In genomic region chr7:141147044-141147443, GRCm38 (mm10) we compare ENCODE assay signal across 18 mouse cellular contexts. TPM values are rescaled to one million over a fixed set of nuclear protein-coding genes. Genes with fewer than 3 reads are reported as not detected.
DNase-seq lines count a peak whose midpoint lies in the region; ATAC-seq and TF ChIP-seq lines count a peak whose summit lies in the region.
"Had no signal": no experiment of that assay in that cellular context is flagged by ENCODE, and none has a peak within 500 bp of the region (broad histone marks: within the 10 kb centered on the region; RNA-seq: fewer than 3 reads in every experiment).

No protein-coding gene starts in this region.

- WGBS in hindbrain, postnatal 0 days: 62% methylated on average over 6 of the region's 6 CpGs
- WGBS in hindbrain, embryonic 14.5 days: 82% methylated on average over 6 of the region's 6 CpGs
- 52% methylated on average over 6 of the region's 6 CpGs for WGBS in liver, embryonic 14.5 days (ENCODE audit: insufficient replicate concordance)

- H3K9ac ChIP-seq in hindbrain, postnatal 0 days (replicated peaks; ENCODE audit: low read length): no peak overlapping the region
- no peak overlapping the region for H3K9ac ChIP-seq in hindbrain, embryonic 14.5 days
- peak overlapping the region; percentile 29; the same call in 1 of the 2 replicates for H3K9ac ChIP-seq in liver, embryonic 14.5 days (replicated peaks)
- H3K9ac ChIP-seq: forebrain, embryonic 13.5 days; heart, embryonic 13.5 days; kidney, embryonic 15.5 days; midbrain, embryonic 12.5 days had no signal

- no peak overlapping the region for H3K4me3 ChIP-seq in hindbrain, postnatal 0 days (ENCODE audit: low read length)
- no peak overlapping the region for H3K4me3 ChIP-seq in hindbrain, embryonic 14.5 days (replicated peaks; ENCODE audit: low read length)
- H3K4me3 ChIP-seq in liver, embryonic 14.5 days (ENCODE audit: insufficient read depth in 1 of 2, low read depth in 2 of 2, low read length in 2 of 2): no peak overlapping the region
- H3K4me3 ChIP-seq: forebrain, embryonic 13.5 days; heart, embryonic 13.5 days; kidney, embryonic 15.5 days; midbrain, embryonic 12.5 days had no signal

- H3K9me3 ChIP-seq in hindbrain, postnatal 0 days (ENCODE audit: low read length): no peaks in the 10 kb centered on the region
- H3K9me3 ChIP-seq in hindbrain, embryonic 14.5 days (ENCODE audit: control insufficient read depth, low read length): no peaks in the 10 kb centered on the region
- no peaks in the 10 kb centered on the region for H3K9me3 ChIP-seq in liver, embryonic 14.5 days (ENCODE audit: control insufficient read depth, low read length)
- H3K9me3 ChIP-seq: forebrain, embryonic 13.5 days; heart, embryonic 13.5 days; kidney, embryonic 15.5 days; midbrain, embryonic 12.5 days had no signal

- TF ChIP-seq CTCF in hindbrain, postnatal 0 days (IDR thresholded peaks at IDR 0.05; ENCODE audit: low read depth): no peak
- no peak for TF ChIP-seq CTCF in liver, embryonic 14.5 days (IDR thresholded peaks at IDR 0.05; ENCODE audit: low read depth)

- no peak overlapping the region for H3K27ac ChIP-seq in hindbrain, postnatal 0 days
- H3K27ac ChIP-seq in hindbrain, embryonic 14.5 days: no peak overlapping the region
- H3K27ac ChIP-seq in liver, embryonic 14.5 days: peak overlapping the region; percentile 22
- H3K27ac ChIP-seq: forebrain, embryonic 13.5 days; heart, embryonic 13.5 days; kidney, embryonic 15.5 days; midbrain, embryonic 12.5 days had no signal

- H3K4me1 ChIP-seq in hindbrain, postnatal 0 days (ENCODE audit: insufficient read depth, low read length): no peaks in the 10 kb centered on the region
- H3K4me1 ChIP-seq in hindbrain, embryonic 14.5 days (replicated peaks; ENCODE audit: control insufficient read depth, insufficient read depth, low read length): no peaks in the 10 kb centered on the region
- peaks cover 38 to 41% of the 10 kb centered on the region in 2 experiments for H3K4me1 ChIP-seq in liver, embryonic 14.5 days (replicated peaks; ENCODE audit: control insufficient read depth in 2 of 2, insufficient read depth in 2 of 2, low read length in 1 of 2)
- H3K4me1 ChIP-seq: forebrain, embryonic 13.5 days; kidney, embryonic 15.5 days; midbrain, embryonic 12.5 days had no signal

- peak; percentile 15 for DNase-seq in hindbrain, postnatal 0 days (ENCODE audit: low spot score)
- no peak for DNase-seq in hindbrain, embryonic 14.5 days (ENCODE audit: low spot score)
- DNase-seq in R1 (ENCODE audit: low read depth, low spot score): peak; percentile 25
- DNase-seq in cerebellum, adult 9-11 months: peak; percentile 59
- DNase-seq in liver, embryonic 14.5 days (ENCODE audit: low read depth in 3 of 3, low spot score in 3 of 3): no peak
- DNase-seq in thymus, postnatal 14 days: no peak
- DNase-seq in ovary, postnatal 36 days (ENCODE audit: low spot score): no peak
- DNase-seq in kidney, adult 11 months: no peak
- DNase-seq: adrenal gland, postnatal 36 days; heart, postnatal 4 days; right cerebral cortex, postnatal 25 days had no signal

- peak; percentile 22; the same call in 1 of the 2 replicates for TF ChIP-seq EP300 in liver, embryonic 14.5 days (IDR thresholded peaks at IDR 0.05; ENCODE audit: low read depth)

- no peak for ATAC-seq in hindbrain, postnatal 0 days
- ATAC-seq in hindbrain, embryonic 14.5 days (ENCODE audit: low FRiP score): no peak
- ATAC-seq in liver, embryonic 14.5 days (ENCODE audit: insufficient read depth): peak; percentile 27; the same call in 1 of the 2 replicates
- ATAC-seq: activated CD4-positive, CD25-positive, alpha-beta regulatory T cell, adult 4 months; forebrain, embryonic 13.5 days had no signal

- no peak overlapping the region for H3K4me2 ChIP-seq in hindbrain, postnatal 0 days (ENCODE audit: low read depth, low read length)
- no peak overlapping the region for H3K4me2 ChIP-seq in hindbrain, embryonic 14.5 days (replicated peaks)
- H3K4me2 ChIP-seq in liver, embryonic 14.5 days (ENCODE audit: low read depth): peak overlapping the region; percentile 49
- H3K4me2 ChIP-seq: forebrain, embryonic 13.5 days; heart, embryonic 13.5 days; kidney, embryonic 15.5 days; midbrain, embryonic 12.5 days had no signal

- no peaks in the 10 kb centered on the region for H3K27me3 ChIP-seq in hindbrain, postnatal 0 days (ENCODE audit: insufficient read depth, low read length)
- no peaks in the 10 kb centered on the region for H3K27me3 ChIP-seq in hindbrain, embryonic 14.5 days (ENCODE audit: control insufficient read depth, insufficient read depth, low read length)
- H3K27me3 ChIP-seq in liver, embryonic 14.5 days (ENCODE audit: control insufficient read depth, insufficient read depth, low read length): no peaks in the 10 kb centered on the region
- H3K27me3 ChIP-seq: forebrain, embryonic 13.5 days; heart, embryonic 13.5 days; kidney, embryonic 15.5 days; midbrain, embryonic 12.5 days had no signal

- peaks cover 5% of the 10 kb centered on the region; the same call in 1 of the 2 replicates for H3K36me3 ChIP-seq in hindbrain, postnatal 0 days (ENCODE audit: insufficient read depth, low read length)
- H3K36me3 ChIP-seq in hindbrain, embryonic 14.5 days (replicated peaks; ENCODE audit: control insufficient read depth, insufficient read depth): peaks cover 45% of the 10 kb centered on the region
- H3K36me3 ChIP-seq in liver, embryonic 14.5 days (replicated peaks; ENCODE audit: control insufficient read depth, insufficient read depth, low read depth): peaks cover 99% of the 10 kb centered on the region

RNA-seq across cellular contexts. Expression of gene Ptdss2, which starts 24.9 kb away (rescaled TPM):
- total RNA-seq in hindbrain, postnatal 0 days (2014; rRNA removed): 13.6 and 25.6 TPM in 2 replicates
- 96.1 and 96.8 TPM in 2 replicates for polyA plus RNA-seq in hindbrain, postnatal 0 days (2015; fragmentation: Nextera tagmentation; extraction: Ambion mirVana)
- polyA plus RNA-seq in hindbrain, embryonic 14.5 days (2014; fragmentation: Nextera tagmentation; extraction: Ambion mirVana): 86.1 and 92.0 TPM in 2 replicates
- 72.2 and 72.8 TPM in 2 replicates for polyA plus RNA-seq in liver, embryonic 14.5 days (2012; rRNA removed)
- 111 and 130 TPM in 2 replicates for polyA plus RNA-seq in liver, embryonic 14.5 days (2014; fragmentation: Nextera tagmentation; extraction: Ambion mirVana)

RNA-seq across cellular contexts. Expression of gene Rnh1, which starts 25.6 kb away (rescaled TPM):
- 65.2 and 74.3 TPM in 2 replicates for total RNA-seq in hindbrain, postnatal 0 days (2014; rRNA removed)
- 55.3 and 55.7 TPM in 2 replicates for polyA plus RNA-seq in hindbrain, postnatal 0 days (2015; fragmentation: Nextera tagmentation; extraction: Ambion mirVana)
- polyA plus RNA-seq in hindbrain, embryonic 14.5 days (2014; fragmentation: Nextera tagmentation; extraction: Ambion mirVana): 53.5 and 56.1 TPM in 2 replicates
- polyA plus RNA-seq in liver, embryonic 14.5 days (2012; rRNA removed): 26.5 and 29.1 TPM in 2 replicates
- polyA plus RNA-seq in liver, embryonic 14.5 days (2014; fragmentation: Nextera tagmentation; extraction: Ambion mirVana): 54.6 and 59.7 TPM in 2 replicates

RNA-seq across cellular contexts. Expression of gene Ano9, which starts 29.4 kb away (rescaled TPM):
- 0.25 and 2.1 TPM in 2 replicates for total RNA-seq in hindbrain, postnatal 0 days (2014; rRNA removed)
- 0.45 and 0.66 TPM in 2 replicates for polyA plus RNA-seq in hindbrain, postnatal 0 days (2015; fragmentation: Nextera tagmentation; extraction: Ambion mirVana)
- 0.27 and 0.32 TPM in 2 replicates for polyA plus RNA-seq in hindbrain, embryonic 14.5 days (2014; fragmentation: Nextera tagmentation; extraction: Ambion mirVana)
- 0.30 and 0.53 TPM in 2 replicates for polyA plus RNA-seq in liver, embryonic 14.5 days (2012; rRNA removed)
- polyA plus RNA-seq in liver, embryonic 14.5 days (2014; fragmentation: Nextera tagmentation; extraction: Ambion mirVana): 0.24 and 0.27 TPM in 2 replicates
- total RNA-seq: layer of hippocampus, adult 8-10 months; liver, adult 2 months had no signal
- polyA plus RNA-seq: activated CD4-positive, CD25-positive, alpha-beta regulatory T cell, adult 4 months; forebrain, embryonic 13.5 days; midbrain, embryonic 12.5 days had no signal

RNA-seq across cellular contexts. Expression of gene Sigirr, which starts 46.7 kb away (rescaled TPM):
- 1.2 and 19.5 TPM in 2 replicates for total RNA-seq in hindbrain, postnatal 0 days (2014; rRNA removed)
- polyA plus RNA-seq in hindbrain, postnatal 0 days (2015; fragmentation: Nextera tagmentation; extraction: Ambion mirVana): 2.4 and 2.6 TPM in 2 replicates
- polyA plus RNA-seq in hindbrain, embryonic 14.5 days (2014; fragmentation: Nextera tagmentation; extraction: Ambion mirVana): 2.5 and 3.1 TPM in 2 replicates
- 9.8 and 10.8 TPM in 2 replicates for polyA plus RNA-seq in liver, embryonic 14.5 days (2012; rRNA removed)
- polyA plus RNA-seq in liver, embryonic 14.5 days (2014; fragmentation: Nextera tagmentation; extraction: Ambion mirVana): 16.0 and 18.4 TPM in 2 replicates

RNA-seq across cellular contexts. Expression of gene Hras, which starts 46.8 kb away (rescaled TPM):
- 115 and 120 TPM in 2 replicates for total RNA-seq in hindbrain, postnatal 0 days (2014; rRNA removed)
- polyA plus RNA-seq in hindbrain, postnatal 0 days (2015; fragmentation: Nextera tagmentation; extraction: Ambion mirVana): 189 and 204 TPM in 2 replicates
- 168 and 187 TPM in 2 replicates for polyA plus RNA-seq in hindbrain, embryonic 14.5 days (2014; fragmentation: Nextera tagmentation; extraction: Ambion mirVana)
- 50.8 and 66.8 TPM in 2 replicates for polyA plus RNA-seq in liver, embryonic 14.5 days (2012; rRNA removed)
- polyA plus RNA-seq in liver, embryonic 14.5 days (2014; fragmentation: Nextera tagmentation; extraction: Ambion mirVana): 84.4 and 102 TPM in 2 replicates

Comparison
In these comparisons a context has a peak if more than half of its experiments do, and no peak if none do; other contexts are left out.
1. DNase-seq: peak in hindbrain, postnatal 0 days (single experiment), R1 (single experiment) and cerebellum, adult 9-11 months (single experiment); none in hindbrain, embryonic 14.5 days (single experiment), liver, embryonic 14.5 days (0 of 3), thymus, postnatal 14 days (single experiment), ovary, postnatal 36 days (single experiment) and kidney, adult 11 months (single experiment).